Mouse (Mus musculus): Measurements from ENCODE around the gene Limk2.

Gene Limk2

GRCm38 (mm10) chr11:3334711-3335316, 74.2 kb downstream of the Limk2 start:
- in situ Hi-C loops (cut with MboI, MseI), result loop anchor here (5.0 kb wide), 2 partner anchors 43 to 312 kb away; partner anchors contain the start of gene Morc2a

DNA sequence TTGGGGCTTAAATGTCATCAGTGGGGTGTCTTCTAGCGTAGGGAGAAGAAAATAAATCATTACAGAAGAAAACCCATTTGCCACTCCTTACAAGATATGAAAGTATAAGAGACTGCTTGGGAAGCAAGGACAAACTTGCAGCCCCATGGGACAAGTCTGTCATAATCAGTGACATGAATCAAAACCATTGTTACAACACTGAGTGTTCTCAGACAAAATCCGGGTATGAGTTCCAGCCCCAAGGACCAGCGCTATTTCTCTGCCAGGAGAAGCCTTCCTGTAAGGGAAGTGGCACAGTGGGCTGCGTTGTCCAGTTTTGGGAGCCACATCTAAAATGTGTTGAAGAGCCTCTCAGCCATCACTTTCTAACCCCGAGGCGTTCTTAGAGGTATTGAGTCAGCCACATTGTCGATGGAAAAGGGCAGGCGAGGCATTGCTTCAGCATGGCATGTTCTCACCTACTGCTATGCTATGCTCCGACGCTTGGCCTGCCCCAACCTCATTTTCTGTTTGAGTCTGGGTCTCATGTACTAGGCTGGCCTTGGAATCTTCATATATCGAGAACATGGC, 74.8 kb downstream of the Limk2 start:
- in situ Hi-C loops (cut with MboI, MseI), result loop anchor here (5.0 kb wide), 1 partner anchor 42 kb away; no protein-coding TSS in a partner anchor

DNA sequence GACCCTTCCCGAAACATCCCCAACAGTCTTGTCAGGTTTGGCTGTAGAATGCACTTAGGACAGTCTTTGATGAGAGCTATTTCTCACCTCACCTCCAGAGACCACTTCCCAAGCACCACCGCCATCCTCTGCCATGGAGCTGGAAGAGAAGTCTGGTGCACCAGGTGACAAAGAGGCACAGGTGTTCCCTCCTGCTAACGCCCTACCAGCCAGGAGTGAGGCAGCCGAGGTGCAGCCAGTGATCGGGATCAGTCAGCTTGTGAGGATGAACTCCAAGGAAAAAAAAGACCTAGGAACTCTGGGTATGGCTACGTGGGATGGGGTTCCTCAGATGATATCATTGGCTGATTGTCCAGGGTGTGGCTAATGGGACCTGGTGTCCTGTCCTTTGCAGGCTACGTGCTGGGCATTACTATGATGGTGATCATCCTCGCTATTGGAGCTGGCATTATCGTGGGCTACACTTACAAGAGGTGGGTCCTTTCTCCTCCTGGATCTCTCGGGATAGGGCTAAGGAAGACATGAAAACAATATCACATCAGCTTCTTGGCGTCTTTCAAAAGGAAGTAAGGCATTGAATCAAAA, 75.8 kb downstream of the Limk2 start:
- in situ Hi-C loops (cut with MboI, MseI), result loop anchor here (5.0 kb wide), 1 partner anchor 41 kb away; no protein-coding TSS in a partner anchor

- in situ Hi-C loops (cut with MboI, MseI), result loop anchor here (5.0 kb wide), 1 partner anchor 40 kb away; no protein-coding TSS in a partner anchor
Measured at GRCm38 (mm10) chr11:3331756-3332642, 77.0 kb downstream of the Limk2 start.

DNA sequence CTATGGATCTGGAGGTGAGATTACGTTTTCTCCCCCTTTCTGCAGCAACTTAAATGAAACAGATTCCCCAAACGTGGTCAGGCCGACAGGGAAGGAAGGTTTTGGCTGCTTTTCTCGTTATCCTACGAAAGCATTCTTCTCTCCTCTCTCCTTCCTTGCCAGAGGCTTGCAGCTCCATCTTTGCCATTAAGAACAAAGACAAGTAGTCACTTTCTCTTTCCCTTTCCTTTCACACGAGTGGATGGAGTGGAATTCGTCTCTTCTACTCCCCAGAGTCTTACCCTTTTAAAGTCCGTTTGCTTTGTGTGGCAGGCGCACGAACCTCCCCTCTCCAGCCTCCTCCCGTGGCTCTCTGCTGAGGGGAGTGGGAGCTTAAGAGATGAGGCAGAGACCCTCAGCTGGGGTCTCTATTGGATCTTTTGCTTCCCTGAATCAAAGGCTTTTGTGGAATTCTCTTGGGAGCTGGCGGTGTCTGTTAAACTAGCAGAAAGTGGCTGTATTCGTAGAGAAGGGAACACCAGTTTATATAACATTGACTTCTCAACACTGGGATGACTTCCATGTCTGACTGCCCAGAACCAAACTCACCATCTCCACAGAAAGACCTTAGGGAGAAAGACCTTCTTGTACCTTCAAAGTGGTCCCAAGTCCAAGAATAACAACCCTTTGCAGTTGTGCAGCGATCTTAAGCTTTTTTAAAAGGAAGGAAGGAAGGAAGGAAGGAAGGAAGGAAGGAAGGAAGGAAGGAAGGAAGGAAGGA, 77.8 kb downstream of the Limk2 start:
- in situ Hi-C loops (cut with MboI, MseI), result loop anchor here (5.0 kb wide), 1 partner anchor 39 kb away; no protein-coding TSS in a partner anchor

DNA sequence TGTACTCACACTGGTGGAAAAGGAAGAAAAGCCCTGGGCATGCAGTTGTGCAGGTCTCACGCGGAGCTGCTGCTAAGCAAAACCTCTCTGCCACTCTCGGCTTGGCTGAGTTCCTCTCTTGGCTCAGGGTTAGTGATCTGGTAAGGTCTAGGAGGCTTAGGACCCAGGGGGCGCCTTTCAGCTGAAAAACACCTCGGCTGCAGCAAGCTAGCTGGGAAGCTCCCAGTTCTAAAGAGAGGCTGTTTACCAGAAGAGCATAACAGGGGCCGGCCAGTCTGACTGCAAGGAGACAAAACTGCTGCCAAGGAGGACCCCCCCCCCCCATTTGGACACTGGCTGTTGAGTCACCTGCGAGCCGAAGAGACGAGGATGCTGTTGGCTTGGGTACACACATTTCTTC, 78.4 kb downstream of the Limk2 start:
- in situ Hi-C loops (cut with MboI, MseI), result loop anchor here (5.0 kb wide), 1 partner anchor 38 kb away; no protein-coding TSS in a partner anchor

DNA sequence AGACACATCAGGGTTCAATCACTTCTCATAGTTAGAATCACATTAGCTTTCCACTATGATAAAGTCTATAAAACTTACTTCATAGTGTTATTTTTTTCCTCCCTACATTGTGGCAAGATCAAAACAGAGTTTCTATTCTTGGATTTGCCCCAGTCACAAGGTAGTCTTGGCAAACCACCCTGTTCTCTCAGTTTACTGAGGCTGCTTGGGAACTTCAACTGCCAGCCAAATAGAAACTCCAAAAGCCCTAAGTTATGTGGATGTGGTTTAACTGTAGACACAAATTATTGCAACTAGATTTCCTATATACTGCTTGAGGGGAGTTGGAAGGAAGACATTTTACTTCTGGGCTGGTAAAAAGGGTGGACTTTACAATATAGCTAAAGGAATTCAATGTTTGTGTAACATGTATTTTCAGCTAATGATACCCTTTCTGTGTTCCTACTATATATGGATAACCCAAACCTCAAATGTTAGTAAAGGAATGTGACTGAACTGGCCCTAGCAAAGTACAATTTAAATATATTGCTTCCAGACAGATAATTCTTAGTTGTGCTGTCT, 79.0 kb downstream of the Limk2 start, which contains the start of gene Pik3ip1:
TSS of gene Pik3ip1 (plus strand) at position 511 of the 561 bp plus-strand sequence.
- in situ Hi-C loops (cut with MboI, MseI), result loop anchor here (5.0 kb wide), 1 partner anchor 38 kb away; no protein-coding TSS in a partner anchor

GRCm38 (mm10) chr11:3328806-3329775, 79.9 kb downstream of the Limk2 start:
- in situ Hi-C loops (cut with MboI, MseI), result no loop called here

DNA sequence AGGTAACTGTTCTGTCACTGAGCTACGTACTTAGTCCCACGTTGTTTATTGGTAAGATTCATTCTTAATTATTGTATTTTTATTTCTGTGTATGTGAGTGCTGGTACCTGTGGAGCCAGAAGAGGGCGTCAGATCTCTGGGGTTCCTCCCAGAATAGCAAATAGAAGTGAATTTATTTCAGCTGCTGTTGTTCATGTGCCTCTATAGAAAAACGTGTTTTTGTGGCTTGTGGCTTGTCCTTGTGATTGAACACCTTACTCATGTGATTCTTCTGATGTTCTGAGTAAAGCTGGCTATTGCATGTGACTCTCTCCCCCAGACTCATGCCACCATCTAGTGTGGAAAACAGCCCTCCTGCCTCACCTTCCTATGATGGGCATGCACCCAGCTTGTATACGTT, 80.7 kb downstream of the Limk2 start:
- in situ Hi-C loops (cut with MboI, MseI), result no loop called here

GRCm38 (mm10) chr11:3318286-3318685, 90.7 kb downstream of the Limk2 start:
- in situ Hi-C loops (cut with MboI, MseI), result no loop called here

DNA sequence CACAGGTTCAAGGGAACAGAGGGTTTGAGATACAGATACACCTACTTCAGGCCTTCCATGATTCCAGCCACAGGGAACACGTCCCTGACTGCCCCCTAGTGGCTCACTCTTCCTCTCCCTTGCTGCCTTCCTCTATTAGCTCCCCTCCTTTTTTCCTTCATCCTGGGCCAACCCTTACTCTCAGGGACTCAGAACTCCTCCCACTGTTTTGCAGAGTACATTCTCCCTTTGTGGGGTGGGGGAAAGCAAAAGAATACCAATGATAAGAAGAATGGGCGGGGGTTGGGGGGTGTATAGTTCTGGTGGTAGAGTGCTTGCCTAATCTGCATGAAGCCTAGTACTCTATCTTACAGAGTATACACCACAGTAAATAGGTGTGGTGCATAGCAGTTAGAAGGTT, 94.8 kb downstream of the Limk2 start:
- in situ Hi-C loops (cut with MboI, MseI), result no loop called here

DNA sequence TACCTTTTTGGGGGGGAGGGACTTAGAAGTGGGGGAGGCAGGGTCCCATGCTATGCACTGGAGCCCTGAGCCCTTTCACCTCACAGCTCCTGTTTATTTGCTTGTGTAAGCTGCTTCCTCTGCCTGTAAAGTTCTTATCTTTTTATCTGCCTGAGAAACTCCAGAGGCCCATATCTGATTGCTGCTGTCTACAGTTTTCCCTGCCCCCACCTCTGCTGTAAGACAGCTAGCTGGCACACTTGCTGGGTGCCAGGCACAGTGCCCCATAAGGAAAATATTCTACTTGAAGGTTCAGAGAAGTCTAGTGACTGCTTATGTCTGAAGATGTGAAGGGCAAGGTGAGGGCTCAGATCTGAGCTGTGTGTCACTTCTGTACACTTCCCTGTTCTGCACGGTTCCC, 95.7 kb downstream of the Limk2 start:
- in situ Hi-C loops (cut with MboI, MseI), result no loop called here

DNA sequence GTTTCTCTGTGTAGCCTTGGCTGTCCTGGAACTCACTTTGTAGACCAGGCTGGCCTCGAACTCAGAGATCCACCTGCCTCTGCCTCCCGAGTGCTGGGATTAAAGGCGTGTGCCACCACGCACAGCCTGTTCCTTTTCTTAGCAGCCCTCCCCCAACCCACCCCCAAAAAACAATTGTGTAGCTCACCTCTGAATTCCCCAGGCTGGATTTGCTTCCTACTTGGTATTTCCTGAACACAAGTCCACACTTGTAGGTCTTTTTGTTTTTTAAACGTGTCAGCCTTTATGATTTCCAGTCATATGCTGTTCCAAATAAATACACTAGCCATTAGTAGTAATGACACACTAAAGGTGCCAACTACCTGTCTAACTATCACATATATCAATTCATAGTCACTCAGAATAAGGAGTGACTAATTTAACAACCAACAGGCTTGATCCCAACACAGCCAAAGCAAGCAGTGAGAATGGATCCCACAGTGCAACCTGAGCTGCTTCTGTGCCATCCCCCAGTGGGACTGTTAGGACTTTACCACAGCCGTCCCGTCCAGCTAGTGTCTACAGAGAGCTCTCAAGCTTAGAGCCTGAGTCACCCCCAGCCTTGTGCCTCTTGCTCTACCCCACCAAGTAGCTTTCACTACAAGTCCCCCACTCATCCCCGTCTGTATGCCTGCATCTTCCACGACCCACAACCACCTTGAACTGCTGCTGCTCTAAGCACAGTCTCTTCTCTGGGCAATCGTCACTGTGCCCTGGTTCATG, 97.2 kb downstream of the Limk2 start:
- in situ Hi-C loops (cut with MboI, MseI), result no loop called here

DNA sequence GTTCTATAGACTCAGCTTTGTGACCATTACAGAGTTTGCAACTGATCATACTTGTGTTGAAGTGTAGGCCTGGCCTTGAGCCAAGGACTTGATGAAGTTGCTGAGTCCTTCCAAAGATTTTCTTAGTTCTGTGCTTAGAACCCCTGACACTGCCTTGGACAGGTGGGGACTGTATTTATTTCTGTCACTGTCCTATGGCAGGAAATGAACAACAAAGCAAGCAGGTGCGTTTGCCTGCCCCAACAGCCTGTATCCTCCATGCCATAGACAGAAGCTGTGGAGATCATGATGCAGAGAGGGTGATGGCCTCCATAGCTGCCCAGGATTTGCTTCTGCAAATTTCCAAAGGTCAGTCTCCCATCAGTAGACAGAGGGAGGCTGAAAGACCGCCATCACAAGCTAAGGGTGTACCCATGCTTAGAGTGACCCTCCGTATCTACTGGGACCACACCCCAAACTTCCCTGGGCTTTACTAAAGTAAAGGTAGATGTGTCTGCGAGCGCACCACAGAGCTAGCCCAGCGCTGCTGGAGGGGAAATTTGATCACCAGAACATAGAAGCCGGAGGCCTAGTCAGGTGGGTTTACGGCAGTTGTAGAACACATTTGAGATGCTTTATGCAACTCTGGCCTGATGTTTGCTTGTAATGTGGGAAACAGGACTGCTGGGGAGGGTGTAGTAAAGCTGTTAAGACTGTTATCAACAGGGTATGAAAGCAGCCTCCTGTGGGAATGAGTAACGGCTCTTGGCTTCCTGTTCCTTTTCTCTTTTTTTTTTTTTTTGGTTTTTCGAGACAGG, 98.0 kb downstream of the Limk2 start:
- in situ Hi-C loops (cut with MboI, MseI), result no loop called here

- in situ Hi-C loops (cut with MboI, MseI), result no loop called here
Measured at GRCm38 (mm10) chr11:3309884-3310283, 99.1 kb downstream of the Limk2 start.

GRCm38 (mm10) chr11:3307875-3308274, 101.1 kb downstream of the Limk2 start:
- in situ Hi-C loops (cut with MboI, MseI), result no loop called here

DNA sequence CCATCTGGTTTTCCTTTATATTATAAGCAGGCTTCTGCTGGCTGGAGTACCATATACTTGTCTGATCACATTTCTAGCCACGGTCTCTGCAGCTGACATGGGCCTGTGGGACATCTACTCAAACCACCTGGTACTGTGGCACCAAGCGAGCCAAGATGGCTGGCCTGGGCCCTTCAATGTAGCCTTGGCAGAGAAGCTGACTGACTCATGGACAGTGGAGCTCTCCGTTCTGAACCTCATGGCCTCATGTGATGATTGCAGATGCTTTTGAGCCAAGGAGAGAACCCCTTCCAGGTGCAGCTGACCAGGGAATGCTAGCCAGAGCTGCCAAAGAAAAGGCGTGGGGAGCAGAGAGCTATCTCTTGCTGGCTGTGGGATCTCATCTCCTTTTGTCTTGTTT, 103.2 kb downstream of the Limk2 start:
- in situ Hi-C loops (cut with MboI, MseI), result no loop called here

GRCm38 (mm10) chr11:3302792-3303191, 106.2 kb downstream of the Limk2 start:
- in situ Hi-C loops (cut with MboI, MseI), result no loop called here
